Mouse (Mus musculus): ENCODE measurements around the gene Cuedc2. TPM values are rescaled to one million over a fixed set of nuclear protein-coding genes. Genes with fewer than 3 reads are reported as not detected.

Gene Cuedc2
- polyA plus RNA-seq, 1 experiment from 2014 or later: 75.3 TPM

GRCm38 (mm10) chr19:46321101-46321943 lies 17.2 kb downstream of the Cuedc2 start:
- no peaks in the 10 kb centered on the region for H3K9me3 ChIP-seq (ENCODE audit: control insufficient read depth, low read length)
- no peak overlapping the region for H3K4me3 ChIP-seq (ENCODE audit: low read depth, low read length)
- peaks cover 3% of the 10 kb centered on the region; the same call in 1 of the 2 replicates for H3K27me3 ChIP-seq (ENCODE audit: control insufficient read depth, insufficient read depth, low read length)
- WGBS: 41% methylated on average over 6 of the region's 6 CpGs
- TF ChIP-seq CTCF (IDR thresholded peaks at IDR 0.05; ENCODE audit: low read depth) (no peak), EP300 (optimal IDR thresholded peaks at IDR 0.05) (no peak)
- H3K4me2 ChIP-seq (replicated peaks; ENCODE audit: low read depth): no peak overlapping the region
- H3K36me3 ChIP-seq (ENCODE audit: control insufficient read depth, insufficient read depth, low read length): no peaks in the 10 kb centered on the region
- H3K27ac ChIP-seq (replicated peaks): no peak overlapping the region
- ATAC-seq (ENCODE audit: low FRiP score, low TSS enrichment): peak; percentile 24
- DNase-seq (ENCODE audit: low spot score): no peak
- no peak overlapping the region for H3K9ac ChIP-seq (ENCODE audit: low read length)
- H3K4me1 ChIP-seq (replicated peaks; ENCODE audit: control insufficient read depth, insufficient read depth): no peaks in the 10 kb centered on the region

GRCm38 (mm10) chr19:46320076-46320785 lies 18.3 kb downstream of the Cuedc2 start:
- no peak for TF ChIP-seq CTCF (IDR thresholded peaks at IDR 0.05; ENCODE audit: low read depth)
- no peak for TF ChIP-seq EP300 (optimal IDR thresholded peaks at IDR 0.05)
- no peak for ATAC-seq (ENCODE audit: low FRiP score, low TSS enrichment)
- peaks cover 3% of the 10 kb centered on the region; the same call in 1 of the 2 replicates for H3K27me3 ChIP-seq (ENCODE audit: control insufficient read depth, insufficient read depth, low read length)
- 0 out of 2 replicates have a peak, but pooled peaks cover 2% of the 10 kb centered on the region for H3K4me1 ChIP-seq (replicated peaks; ENCODE audit: control insufficient read depth, insufficient read depth)
- no peak overlapping the region for H3K9ac ChIP-seq (ENCODE audit: low read length)
- no peak overlapping the region for H3K4me3 ChIP-seq (ENCODE audit: low read depth, low read length)
- 78% methylated on average over 8 of the region's 8 CpGs for WGBS
- DNase-seq (ENCODE audit: low spot score): no peak
- no peak overlapping the region for H3K27ac ChIP-seq (replicated peaks)
- no peaks in the 10 kb centered on the region for H3K36me3 ChIP-seq (ENCODE audit: control insufficient read depth, insufficient read depth, low read length)
- H3K9me3 ChIP-seq (ENCODE audit: control insufficient read depth, low read length): no peaks in the 10 kb centered on the region
- no peak overlapping the region for H3K4me2 ChIP-seq (replicated peaks; ENCODE audit: low read depth)

GRCm38 (mm10) chr19:46318586-46319378 lies 19.7 kb downstream of the Cuedc2 start:
- Histone ChIP-seq H3K27ac (replicated peaks) (peak overlapping the region; percentile 89), H3K9me3 (ENCODE audit: control insufficient read depth, low read length) (no peaks in the 10 kb centered on the region), H3K27me3 (ENCODE audit: control insufficient read depth, insufficient read depth, low read length) (peaks cover 3% of the 10 kb centered on the region; the same call in 1 of the 2 replicates), H3K4me1 (replicated peaks; ENCODE audit: control insufficient read depth, insufficient read depth) (peaks cover 6% of the 10 kb centered on the region; the same call in 1 of the 2 replicates), H3K4me2 (replicated peaks; ENCODE audit: low read depth) (peak overlapping the region; percentile 64), H3K4me3 (ENCODE audit: low read depth, low read length) (peak overlapping the region; percentile 60), H3K9ac (ENCODE audit: low read length) (peak overlapping the region; percentile 13), H3K36me3 (ENCODE audit: control insufficient read depth, insufficient read depth, low read length) (no peaks in the 10 kb centered on the region)
- no peak for TF ChIP-seq EP300 (optimal IDR thresholded peaks at IDR 0.05)
- ATAC-seq (ENCODE audit: low FRiP score, low TSS enrichment) (peak; percentile 35), DNase-seq (ENCODE audit: low spot score) (peak; percentile 86)
- 9% methylated on average over 16 of the region's 16 CpGs for WGBS

GRCm38 (mm10) chr19:46318031-46318471 lies 20.5 kb downstream of the Cuedc2 start:
- peak overlapping the region; percentile 74 for H3K9ac ChIP-seq (ENCODE audit: low read length)
- no peak for TF ChIP-seq EP300 (optimal IDR thresholded peaks at IDR 0.05)
- no peak for TF ChIP-seq CTCF (IDR thresholded peaks at IDR 0.05; ENCODE audit: low read depth)
- H3K27ac ChIP-seq (replicated peaks): peak overlapping the region; percentile 89
- WGBS: under 1% methylated on average over 28 of the region's 42 CpGs
- H3K4me2 ChIP-seq (replicated peaks; ENCODE audit: low read depth): peak overlapping the region; percentile 64
- peak overlapping the region; percentile 60 for H3K4me3 ChIP-seq (ENCODE audit: low read depth, low read length)
- H3K36me3 ChIP-seq (ENCODE audit: control insufficient read depth, insufficient read depth, low read length): 0 out of 2 replicates have a peak, but pooled peaks cover 3% of the 10 kb centered on the region
- H3K27me3 ChIP-seq (ENCODE audit: control insufficient read depth, insufficient read depth, low read length): peaks cover 3% of the 10 kb centered on the region; the same call in 1 of the 2 replicates
- peaks cover 6% of the 10 kb centered on the region; the same call in 1 of the 2 replicates for H3K4me1 ChIP-seq (replicated peaks; ENCODE audit: control insufficient read depth, insufficient read depth)
- DNase-seq (ENCODE audit: low spot score): no peak
- peak; percentile 22; the same call in 1 of the 2 replicates for ATAC-seq (ENCODE audit: low FRiP score, low TSS enrichment)
- no peaks in the 10 kb centered on the region for H3K9me3 ChIP-seq (ENCODE audit: control insufficient read depth, low read length)

- Histone ChIP-seq H3K9ac (ENCODE audit: low read length) (peak overlapping the region; percentile 74), H3K4me1 (replicated peaks; ENCODE audit: control insufficient read depth, insufficient read depth) (peaks cover 6% of the 10 kb centered on the region; the same call in 1 of the 2 replicates), H3K9me3 (ENCODE audit: control insufficient read depth, low read length) (no peaks in the 10 kb centered on the region), H3K27ac (replicated peaks) (peak overlapping the region; percentile 89), H3K36me3 (ENCODE audit: control insufficient read depth, insufficient read depth, low read length) (peaks cover 8% of the 10 kb centered on the region; the same call in 1 of the 2 replicates), H3K4me3 (ENCODE audit: low read depth, low read length) (peak overlapping the region; percentile 60), H3K4me2 (replicated peaks; ENCODE audit: low read depth) (peak overlapping the region; percentile 64), H3K27me3 (ENCODE audit: control insufficient read depth, insufficient read depth, low read length) (peaks cover 3% of the 10 kb centered on the region; the same call in 1 of the 2 replicates)
- ATAC-seq (ENCODE audit: low FRiP score, low TSS enrichment): 0 out of 2 replicates have a peak, but pooled peaks have one; percentile 0
- WGBS: 1% methylated on average over 35 of the region's 48 CpGs
- TF ChIP-seq EP300 (optimal IDR thresholded peaks at IDR 0.05) (no peak), CTCF (IDR thresholded peaks at IDR 0.05; ENCODE audit: low read depth) (no peak)
- DNase-seq (ENCODE audit: low spot score): no peak
Measured at GRCm38 (mm10) chr19:46317546-46317885, 21.0 kb downstream of the Cuedc2 start.

Measured in stomach, postnatal 0 days (tissue).